Comparison of ENCODE assay signal across 8 mouse cellular contexts in the genomic region with DNA sequence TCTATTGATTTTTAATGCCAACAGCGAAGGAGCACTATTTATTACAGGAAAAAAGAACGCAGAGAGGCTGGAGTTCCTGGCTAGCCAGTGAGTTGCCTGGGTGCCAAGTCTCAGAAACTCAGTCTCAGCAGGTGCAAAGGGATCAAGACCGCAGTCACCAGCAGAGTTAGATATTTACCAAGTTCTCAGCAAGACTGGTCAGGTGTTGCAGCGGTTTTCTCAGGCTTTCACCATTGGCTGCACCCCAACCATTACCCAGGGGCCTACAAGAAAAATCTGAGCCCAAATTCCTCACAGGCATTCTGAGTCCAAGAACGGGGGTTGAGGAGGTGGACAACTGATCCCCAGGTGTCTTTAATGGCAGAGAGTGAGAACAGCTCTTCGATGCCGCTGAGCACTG. TPM values are rescaled to one million over a fixed set of nuclear protein-coding genes. Genes with fewer than 3 reads are reported as not detected.
DNase-seq lines count a peak whose midpoint lies in the region; ATAC-seq and TF ChIP-seq lines count a peak whose summit lies in the region.

No protein-coding gene starts in this region.

- peaks cover 12% of the 10 kb centered on the region for H3K27me3 ChIP-seq in hindbrain, embryonic 13.5 days
- H3K27me3 ChIP-seq in limb, embryonic 14.5 days (ENCODE audit: control insufficient read depth, insufficient read depth, low read length), result no peaks in the 10 kb centered on the region
- H3K27me3 ChIP-seq in neural tube, embryonic 13.5 days, result peaks cover 9% of the 10 kb centered on the region

- TF ChIP-seq POLR2A in limb, embryonic 14.5 days (IDR thresholded peaks at IDR 0.05; ENCODE audit: borderline replicate concordance, extremely low read depth, insufficient read depth, insufficient read length), result no peak

- H3K4me2 ChIP-seq in hindbrain, embryonic 13.5 days, result peak overlapping the region; percentile 91
- H3K4me2 ChIP-seq in limb, embryonic 14.5 days (replicated peaks; ENCODE audit: low read depth, low read length, severe bottlenecking), result peak overlapping the region; percentile 84
- peak overlapping the region; percentile 93 for H3K4me2 ChIP-seq in neural tube, embryonic 13.5 days

- TF ChIP-seq CTCF in layer of hippocampus, adult 2 months (conservative IDR thresholded peaks at IDR 0.05), result 0 out of 2 replicates have a peak, but pooled peaks have one; percentile 2

- no peak for DNase-seq in layer of hippocampus, adult 2 months (ENCODE audit: low spot score in 2 of 2)
- DNase-seq in layer of hippocampus, adult 8-10 months (ENCODE audit: low spot score in 2 of 2), result no peak
- DNase-seq in cerebellum, postnatal 10 days, result peak; percentile 25 to 31
- DNase-seq in limb, embryonic 14.5 days (ENCODE audit: low spot score), result no peak
- DNase-seq in Muller cell, postnatal 12 days (ENCODE audit: inconsistent ontology term), result no peak
- no peak for DNase-seq in layer of hippocampus, postnatal 14 days (ENCODE audit: low spot score in 2 of 2)

- no peaks in the 10 kb centered on the region for H3K36me3 ChIP-seq in hindbrain, embryonic 13.5 days
- H3K36me3 ChIP-seq in limb, embryonic 14.5 days (ENCODE audit: control insufficient read depth, insufficient read depth, low read length), result no peaks in the 10 kb centered on the region
- no peaks in the 10 kb centered on the region for H3K36me3 ChIP-seq in neural tube, embryonic 13.5 days

- peak overlapping the region; percentile 70 for H3K9ac ChIP-seq in hindbrain, embryonic 13.5 days
- no peak overlapping the region for H3K9ac ChIP-seq in limb, embryonic 14.5 days (ENCODE audit: low read depth, low read length, severe bottlenecking)
- H3K9ac ChIP-seq in neural tube, embryonic 13.5 days, result peak overlapping the region; percentile 70

- H3K27ac ChIP-seq in layer of hippocampus, adult 2 months, result peak overlapping the region; percentile 82
- peak overlapping the region; percentile 6; the same call in 1 of the 2 replicates for H3K27ac ChIP-seq in hindbrain, embryonic 13.5 days
- H3K27ac ChIP-seq in limb, embryonic 14.5 days (replicated peaks; ENCODE audit: low read depth, low read length), result no peak overlapping the region
- no peak overlapping the region for H3K27ac ChIP-seq in neural tube, embryonic 13.5 days (replicated peaks)

- H3K4me3 ChIP-seq in layer of hippocampus, adult 2 months, result peak overlapping the region; percentile 83
- H3K4me3 ChIP-seq in hindbrain, embryonic 13.5 days, result peak overlapping the region; percentile 63
- H3K4me3 ChIP-seq in limb, embryonic 14.5 days (replicated peaks; ENCODE audit: low read length), result peak overlapping the region; percentile 64
- peak overlapping the region; percentile 57 for H3K4me3 ChIP-seq in neural tube, embryonic 13.5 days

- 15% methylated on average over 7 of the region's 7 CpGs for WGBS in hindbrain, embryonic 13.5 days
- WGBS in limb, embryonic 14.5 days, result 17% methylated on average over 7 of the region's 7 CpGs
- WGBS in neural tube, embryonic 13.5 days, result 17% methylated on average over 7 of the region's 7 CpGs

- peaks cover 15% of the 10 kb centered on the region for H3K4me1 ChIP-seq in hindbrain, embryonic 13.5 days (replicated peaks)
- peaks cover 6% of the 10 kb centered on the region; the same call in 1 of the 2 replicates for H3K4me1 ChIP-seq in limb, embryonic 14.5 days (ENCODE audit: control insufficient read depth, insufficient read depth, low read length)
- peaks cover 20% of the 10 kb centered on the region for H3K4me1 ChIP-seq in neural tube, embryonic 13.5 days (replicated peaks)

- ATAC-seq in hindbrain, embryonic 13.5 days (ENCODE audit: low FRiP score), result no peak
- ATAC-seq in limb, embryonic 14.5 days (ENCODE audit: low FRiP score, low read depth), result no peak
- ATAC-seq in neural tube, embryonic 13.5 days (ENCODE audit: low read depth), result no peak

- H3K9me3 ChIP-seq in hindbrain, embryonic 13.5 days, result no peaks in the 10 kb centered on the region
- H3K9me3 ChIP-seq in limb, embryonic 14.5 days (ENCODE audit: control insufficient read depth, low read length), result no peaks in the 10 kb centered on the region
- no peaks in the 10 kb centered on the region for H3K9me3 ChIP-seq in neural tube, embryonic 13.5 days

RNA-seq across cellular contexts. Expression of gene Aph1c, which starts 0.7 kb away (rescaled TPM):
- 1 to 10 TPM; 7.6 to 8.4 TPM for total RNA-seq in layer of hippocampus, adult 2 months (2021)
- total RNA-seq in layer of hippocampus, adult 8-10 months (2022), result 10 to 100 TPM in 2 of 4 experiments, 1 to 10 TPM in 2; 7.3 to 11.2 (median 9.6) TPM
- polyA plus RNA-seq in hindbrain, embryonic 13.5 days (2015; fragmentation: Nextera tagmentation; extraction: Ambion mirVana), result 4.0 and 5.4 TPM in 2 replicates
- 1.7 and 2.5 TPM in 2 replicates for polyA plus RNA-seq in limb, embryonic 14.5 days (2012; rRNA removed)
- 2.8 and 4.3 TPM in 2 replicates for polyA plus RNA-seq in limb, embryonic 14.5 days (2014; fragmentation: Nextera tagmentation; extraction: Ambion mirVana)
- polyA plus RNA-seq in neural tube, embryonic 13.5 days (2015; fragmentation: Nextera tagmentation; extraction: Ambion mirVana), result 2.7 and 5.3 TPM in 2 replicates
- 1 to 10 TPM; 5.2 to 5.3 TPM for total RNA-seq in layer of hippocampus, postnatal 14 days (2021)

RNA-seq across cellular contexts. Expression of gene Gm10647, which starts 37.0 kb away (rescaled TPM):
- under 1 TPM; 0.56 to 0.82 TPM for total RNA-seq in layer of hippocampus, adult 2 months (2021)
- total RNA-seq in layer of hippocampus, adult 8-10 months (2022), result under 1 TPM; 0.18 to 0.60 (median 0.45) TPM
- 0.40 and 0.67 TPM in 2 replicates for polyA plus RNA-seq in hindbrain, embryonic 13.5 days (2015; fragmentation: Nextera tagmentation; extraction: Ambion mirVana)
- 0.23 and 0.50 TPM in 2 replicates for polyA plus RNA-seq in limb, embryonic 14.5 days (2012; rRNA removed)
- 0.47 and 0.63 TPM in 2 replicates for polyA plus RNA-seq in limb, embryonic 14.5 days (2014; fragmentation: Nextera tagmentation; extraction: Ambion mirVana)
- 0.29 and 0.70 TPM in 2 replicates for polyA plus RNA-seq in neural tube, embryonic 13.5 days (2015; fragmentation: Nextera tagmentation; extraction: Ambion mirVana)
- under 1 TPM; 0.48 to 0.67 TPM for total RNA-seq in layer of hippocampus, postnatal 14 days (2021)

RNA-seq across cellular contexts. Expression of gene Aph1b, which starts 38.6 kb away (rescaled TPM):
- 10 to 100 TPM; 32.3 to 37.1 TPM for total RNA-seq in layer of hippocampus, adult 2 months (2021)
- 10 to 100 TPM; 18.9 to 35.6 (median 28.1) TPM for total RNA-seq in layer of hippocampus, adult 8-10 months (2022)
- polyA plus RNA-seq in hindbrain, embryonic 13.5 days (2015; fragmentation: Nextera tagmentation; extraction: Ambion mirVana), result 22.5 and 23.2 TPM in 2 replicates
- 6.3 and 7.6 TPM in 2 replicates for polyA plus RNA-seq in limb, embryonic 14.5 days (2012; rRNA removed)
- 11.4 and 13.2 TPM in 2 replicates for polyA plus RNA-seq in limb, embryonic 14.5 days (2014; fragmentation: Nextera tagmentation; extraction: Ambion mirVana)
- polyA plus RNA-seq in neural tube, embryonic 13.5 days (2015; fragmentation: Nextera tagmentation; extraction: Ambion mirVana), result 20.0 and 22.0 TPM in 2 replicates
- total RNA-seq in layer of hippocampus, postnatal 14 days (2021), result 10 to 100 TPM; 27.6 to 30.7 TPM

Comparison
In these comparisons a context has a peak if more than half of its experiments do, and no peak if none do; other contexts are left out.
1. DNase-seq: peak in cerebellum, postnatal 10 days (2 of 2); none in layer of hippocampus, adult 2 months (0 of 2), layer of hippocampus, adult 8-10 months (0 of 2), limb, embryonic 14.5 days (single experiment), Muller cell, postnatal 12 days (single experiment) and layer of hippocampus, postnatal 14 days (0 of 2).
2. H3K27ac ChIP-seq: peak in layer of hippocampus, adult 2 months (single experiment) and hindbrain, embryonic 13.5 days (single experiment); none in limb, embryonic 14.5 days (single experiment) and neural tube, embryonic 13.5 days (single experiment).
3. Peak in every context shown above with its lines, with median percentiles within 50 percentile points of each other: H3K4me3 ChIP-seq and H3K4me2 ChIP-seq.